Mouse (Mus musculus): ENCODE results near the gene Mybph. TPM values are rescaled to one million over a fixed set of nuclear protein-coding genes. Genes with fewer than 3 reads are reported as not detected.

The Mybph gene
- total RNA-seq, 1 experiment from 2014 or later = not detected

GRCm38 (mm10) chr1:134188217-134188616 is 5.0 kb upstream of the Mybph start:
- no peak for DNase-seq

GRCm38 (mm10) chr1:134188989-134189729 is 4.1 kb upstream of the Mybph start:
- no peak for DNase-seq

GRCm38 (mm10) chr1:134191192-134191591 is 2.1 kb upstream of the Mybph start:
- DNase-seq = no peak

DNA sequence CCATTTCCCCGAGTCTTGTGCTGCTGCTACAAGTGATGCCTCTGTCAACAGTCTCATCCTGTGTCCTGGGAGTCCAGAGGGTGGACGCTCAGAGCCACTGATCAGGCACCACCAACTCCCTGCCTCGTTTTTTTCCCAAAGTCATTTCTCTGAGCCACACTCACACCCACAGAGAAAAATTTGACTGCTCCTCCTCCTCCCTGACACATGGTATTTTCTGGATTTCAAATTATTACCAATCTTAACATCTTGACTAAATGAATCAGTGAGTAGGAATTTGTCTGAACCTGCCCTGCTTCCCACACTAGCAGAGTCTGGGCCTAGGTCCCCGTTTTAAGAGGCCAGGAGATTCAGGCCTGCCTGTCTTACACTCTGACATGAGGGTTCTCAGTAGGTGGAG is 1.2 kb upstream of the Mybph start:
- no peak for DNase-seq

GRCm38 (mm10) chr1:134193674-134194197 is 488 bp downstream of the Mybph start:
- DNase-seq = peak; percentile 61

DNA sequence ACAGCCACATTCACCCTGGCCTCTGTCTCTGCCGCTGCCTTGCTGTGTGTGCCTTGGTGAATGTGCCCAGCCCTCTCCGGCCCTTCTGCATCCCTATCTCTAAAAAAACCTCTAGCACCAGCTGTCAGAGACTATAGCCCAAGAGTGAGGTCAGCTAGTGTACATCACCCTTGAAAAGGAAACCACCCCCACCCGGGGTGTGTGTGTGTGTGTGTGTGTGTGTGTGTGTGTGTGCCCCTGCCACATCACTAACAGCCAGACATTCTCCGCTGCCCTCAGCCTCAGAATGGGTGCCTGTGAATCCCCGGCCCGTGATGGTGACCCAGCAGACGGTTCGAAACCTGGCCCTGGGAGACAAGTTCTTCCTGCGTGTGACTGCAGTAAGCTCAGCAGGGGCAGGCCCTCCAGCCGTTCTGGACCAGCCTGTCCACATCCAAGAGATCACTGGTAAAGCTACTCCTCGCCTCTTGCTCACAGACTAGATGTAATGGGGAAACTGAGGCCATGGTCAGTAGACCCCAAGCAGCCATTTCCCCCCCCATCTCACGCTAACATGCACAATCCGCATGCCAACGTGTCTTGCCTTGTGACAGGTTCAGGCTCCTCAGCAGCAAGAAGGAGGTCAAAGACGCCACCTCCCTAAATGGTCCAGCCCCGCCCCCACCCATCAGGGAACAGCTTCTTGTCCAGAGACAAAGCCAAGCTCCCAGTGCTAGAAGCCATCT is 1.2 kb downstream of the Mybph start:
- DNase-seq = no peak

GRCm38 (mm10) chr1:134195117-134195516 is 1.9 kb downstream of the Mybph start:
- no peak for DNase-seq

DNA sequence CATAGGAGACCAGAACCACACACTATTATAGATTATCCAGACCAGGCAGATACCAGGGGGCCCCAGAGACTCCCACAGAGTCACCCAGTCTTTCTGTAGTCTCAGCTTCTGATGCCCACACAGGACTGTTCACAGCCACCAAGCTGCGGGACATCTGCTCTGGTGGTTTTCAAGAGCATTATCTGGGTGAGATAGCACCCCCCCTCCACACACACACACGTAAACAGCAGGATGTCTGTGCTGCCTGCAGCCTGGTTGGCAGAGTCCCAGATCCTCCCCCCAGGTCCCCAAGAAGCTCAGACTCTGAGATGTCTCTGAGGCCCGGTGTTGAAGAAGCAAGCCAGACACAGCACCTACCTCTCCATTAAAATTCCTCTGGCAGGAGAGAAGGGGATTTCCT is 2.3 kb downstream of the Mybph start:
- no peak for DNase-seq

- no peak for DNase-seq
Observed at GRCm38 (mm10) chr1:134195979-134196378, 2.7 kb downstream of the Mybph start.

GRCm38 (mm10) chr1:134196386-134196785 is 3.1 kb downstream of the Mybph start:
- peak; percentile 80 for DNase-seq

GRCm38 (mm10) chr1:134197325-134197982 is 4.2 kb downstream of the Mybph start:
- no peak for DNase-seq

GRCm38 (mm10) chr1:134198197-134198995 is 5.1 kb downstream of the Mybph start:
- DNase-seq = no peak

DNA sequence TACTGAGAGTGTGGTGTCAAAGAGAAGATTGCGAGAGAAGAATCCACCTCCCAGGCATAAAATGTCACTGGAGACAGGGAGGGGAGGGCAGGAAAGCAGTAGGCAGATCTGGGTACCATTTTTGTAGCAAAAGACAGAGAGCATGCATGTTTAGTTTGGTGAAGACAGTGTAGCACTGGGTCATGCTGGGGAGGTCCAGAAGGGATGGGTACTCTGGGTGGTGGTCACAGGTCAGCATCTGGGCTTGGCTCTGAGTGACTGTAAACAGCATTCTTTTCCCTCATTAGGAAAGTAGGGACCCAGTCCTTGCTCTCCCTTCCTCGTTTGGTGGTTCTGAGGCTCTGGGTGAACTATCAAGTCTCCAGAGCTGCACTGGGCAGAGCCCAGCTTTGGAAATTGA is 7.2 kb downstream of the Mybph start:
- DNase-seq = no peak

DNA sequence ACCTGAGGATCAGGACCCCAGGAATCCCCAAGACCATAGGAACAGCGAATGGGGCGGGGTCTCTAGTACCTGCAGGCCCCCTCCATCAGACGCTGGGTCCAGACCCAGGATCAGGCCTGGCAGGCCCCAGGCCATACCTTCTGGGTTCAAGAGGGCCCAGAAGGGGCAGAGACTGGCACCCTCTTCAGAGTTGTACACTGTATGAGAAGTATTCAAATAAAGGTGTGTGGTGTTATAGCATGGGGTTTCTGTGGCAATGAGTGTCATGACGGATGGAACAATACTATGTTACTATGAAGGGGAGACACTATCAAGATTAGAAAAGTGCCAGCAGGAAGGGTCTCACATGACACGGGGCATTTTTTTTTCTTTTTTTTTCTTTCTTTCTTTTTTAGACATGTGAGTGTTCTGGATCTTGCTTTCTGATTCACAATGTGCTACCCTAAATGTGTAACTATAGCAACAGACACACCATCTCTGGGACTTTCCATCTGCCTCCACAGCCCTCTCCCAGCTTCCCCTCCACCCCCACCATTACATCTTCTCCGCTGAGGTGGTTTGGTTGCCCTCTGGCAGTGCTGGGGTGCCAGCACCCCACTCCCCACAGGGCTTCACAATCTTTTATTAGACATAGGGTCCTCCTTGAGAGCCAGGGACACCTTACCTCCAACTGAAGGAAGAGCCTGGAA is 7.9 kb downstream of the Mybph start:
- DNase-seq = no peak

DNA sequence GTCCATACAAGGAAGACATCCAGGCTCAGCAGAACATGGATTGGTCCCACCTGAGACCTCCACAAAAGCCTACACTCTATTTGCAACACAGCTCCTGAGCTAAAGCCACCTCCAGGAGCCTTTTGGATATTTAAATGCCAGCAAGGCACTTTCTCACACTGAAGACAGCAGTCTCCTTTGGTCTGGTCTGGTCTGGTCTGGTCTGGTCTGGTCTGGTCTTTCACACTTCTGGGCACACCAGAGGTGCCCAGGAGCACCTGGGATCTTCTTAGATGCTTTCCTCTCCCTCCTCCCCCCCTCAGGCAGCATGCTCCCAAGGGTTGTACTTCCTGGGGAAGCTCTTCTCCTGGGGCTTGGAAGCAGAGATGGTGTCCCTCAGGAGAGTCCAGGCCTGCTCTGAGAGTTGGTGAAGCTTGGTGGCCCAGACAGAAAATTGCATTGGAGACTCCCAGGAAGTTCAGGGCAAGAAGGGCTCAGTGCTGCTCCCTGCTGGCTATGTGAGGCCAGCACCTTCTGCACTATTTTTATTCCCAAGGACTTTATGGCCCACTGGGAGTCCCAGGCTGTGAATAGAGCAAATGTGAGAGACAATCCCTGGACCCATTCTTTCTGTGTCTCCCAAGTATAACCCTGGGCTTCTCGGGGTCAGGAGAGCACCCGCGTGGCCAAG is 8.6 kb downstream of the Mybph start:
- DNase-seq = peak; percentile 57

- no peak for DNase-seq
Observed at GRCm38 (mm10) chr1:134204230-134204629, 11.0 kb downstream of the Mybph start.

- DNase-seq = no peak
Observed at GRCm38 (mm10) chr1:134205296-134206018, 12.2 kb downstream of the Mybph start.

GRCm38 (mm10) chr1:134206085-134206484 is 12.8 kb downstream of the Mybph start:
- no peak for DNase-seq

DNA sequence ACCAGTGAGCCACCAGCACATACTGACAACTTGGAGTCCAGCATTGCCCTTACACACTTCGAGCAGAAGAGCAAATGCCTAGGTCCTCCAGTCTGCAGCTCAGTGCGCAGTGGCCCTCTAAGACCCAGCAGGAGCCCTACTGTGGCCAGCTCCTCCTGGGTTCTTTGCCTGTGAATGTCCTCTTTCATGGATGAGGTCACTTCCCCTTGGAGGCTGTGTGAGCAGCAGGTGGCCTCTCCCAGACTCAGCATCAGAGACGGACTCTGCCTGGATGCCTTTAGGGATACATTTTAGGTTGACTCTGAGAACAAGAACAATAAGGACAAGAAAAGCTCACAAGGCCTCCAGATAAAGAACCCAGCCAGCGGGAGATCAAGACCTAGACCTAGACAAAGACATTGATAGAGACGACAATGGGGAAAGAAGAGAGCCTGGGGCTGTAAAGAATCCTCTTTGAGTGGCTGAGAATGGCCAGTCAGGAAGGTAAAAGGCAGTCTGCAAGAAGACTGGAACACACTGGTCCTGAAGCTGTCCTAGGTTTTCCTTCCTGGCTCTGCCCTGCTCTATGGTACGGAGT is 17.0 kb downstream of the Mybph start:
- no peak for DNase-seq

DNA sequence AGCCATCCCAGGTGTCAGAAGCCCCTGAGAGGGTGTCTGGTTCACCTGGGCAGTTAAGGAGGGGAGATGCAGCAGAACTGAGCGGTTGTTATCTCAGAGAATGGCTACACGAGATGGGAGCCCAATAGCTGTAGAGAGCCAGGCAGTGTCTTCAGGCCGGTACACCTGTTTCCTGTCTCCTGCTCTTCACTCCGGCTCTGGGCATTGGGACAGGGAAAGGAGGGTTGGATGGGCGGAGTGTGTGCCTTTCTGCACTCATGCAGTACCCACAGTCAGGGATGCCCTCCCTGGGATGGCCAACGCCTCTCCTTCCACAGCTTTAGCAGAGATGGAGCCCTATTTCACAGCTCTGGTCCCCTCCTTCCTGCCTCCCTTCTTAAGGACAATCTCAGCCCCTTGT is 17.8 kb downstream of the Mybph start:
- DNase-seq = no peak

All from adrenal gland, postnatal 25 days (tissue).